Mouse (Mus musculus) midbrain, embryonic 11.5 days (tissue): ENCODE measurements around the gene Srm. TPM values are rescaled to one million over a fixed set of nuclear protein-coding genes. Genes with fewer than 3 reads are reported as not detected.

Source experiments
- ATAC-seq: fragments of 200-750 bp; cut with Nextera tagmentation; 2 replicates; pipeline ENCODE4 v1.8.0; 2017; ENCODE audit warnings: moderate TSS enrichment, moderate library complexity; ENCODE audit not compliant: low FRiP score
- DNase-seq: peaks from one replicate; pipeline ENCODE4 v3.0.0; 2015; ENCODE audit warnings: low spot score; ENCODE audit errors: missing footprints
- H3K27ac ChIP-seq: fragments of 300-500 bp; sonication (generic); 2 replicates; pipeline ENCODE4 v1.5.1; 2014; ENCODE audit warnings: low read depth, low read length
- H3K27me3 ChIP-seq: fragments of 300-500 bp; sonication (generic); 2 replicates; pipeline ENCODE4 v1.6.1; 2014; ENCODE audit warnings: mild to moderate bottlenecking, low read length, moderate library complexity, mixed read lengths; ENCODE audit not compliant: control insufficient read depth, insufficient read depth
- H3K36me3 ChIP-seq: fragments of 300-500 bp; sonication (generic); 2 replicates; pipeline ENCODE4 v1.6.1; 2014; ENCODE audit warnings: mild to moderate bottlenecking, low read length, moderate library complexity, mixed read lengths; ENCODE audit not compliant: control insufficient read depth, insufficient read depth
- H3K4me1 ChIP-seq: fragments of 300-500 bp; sonication (generic); 2 replicates; pipeline ENCODE4 v1.6.1; 2014; ENCODE audit warnings: low read length; ENCODE audit not compliant: control insufficient read depth, insufficient read depth
- H3K4me2 ChIP-seq: fragments of 300-500 bp; sonication (generic); 2 replicates; pipeline ENCODE4 v1.6.1; 2014; ENCODE audit warnings: mild to moderate bottlenecking, moderate library complexity
- H3K4me3 ChIP-seq: fragments of 300-500 bp; sonication (generic); 2 replicates; pipeline ENCODE4 v1.5.1; 2014; ENCODE audit warnings: low read depth, low read length
- H3K9ac ChIP-seq: fragments of 300-500 bp; sonication (generic); 2 replicates; pipeline ENCODE4 v1.6.1; 2014; ENCODE audit warnings: low read length
- H3K9me3 ChIP-seq: fragments of 300-500 bp; sonication (generic); 2 replicates; pipeline ENCODE4 v1.6.1; 2016; ENCODE audit warnings: low read length; ENCODE audit not compliant: control insufficient read depth
- WGBS: fragments of 180-500 bp; shearing (Covaris S2); extraction: QIAGEN DNeasy Blood & Tissue Kit; methylation state at CpG from one replicate; pipeline ENCODE4 v1.1.7; 2014; 5-methylcytosine and 5-hydroxymethylcytosine counted together
- polyA plus RNA-seq: library from polyadenylated mRNA; unstranded; fragments of >200 nt; fragmentation: Nextera tagmentation; extraction: Ambion mirVana; gene quantifications from 2 replicates; pipeline ENCODE4 v1.2.1, GENCODE M21; 2014

Srm gene
- polyA plus RNA-seq, 1 experiment from 2014 or later, result 163 TPM

DNA sequence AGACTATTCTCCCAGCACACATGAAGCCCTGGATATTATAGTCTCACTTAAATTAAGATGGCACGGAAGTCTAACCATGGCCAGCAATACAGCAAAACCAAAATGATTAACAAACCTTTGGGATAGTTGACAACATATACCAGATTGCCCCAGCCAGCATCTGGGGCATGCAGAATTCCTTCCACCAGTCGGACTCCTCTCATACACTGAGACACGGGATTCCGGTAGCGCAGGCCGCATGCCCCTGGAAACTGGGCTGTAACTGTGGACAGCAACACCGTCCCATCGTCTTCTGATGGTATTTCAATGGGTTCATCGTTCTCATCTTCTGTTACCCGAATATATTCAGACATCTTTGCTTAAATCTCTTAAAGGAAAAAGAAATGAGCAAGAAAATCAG lies 33.7 kb downstream of the Srm start:
- no peak for ATAC-seq
- Histone ChIP-seq H3K36me3 (peaks cover 30% of the 10 kb centered on the region), H3K4me2 (peak overlapping the region; percentile 63), H3K4me3 (no peak overlapping the region), H3K9me3 (no peaks in the 10 kb centered on the region), H3K4me1 (0 out of 2 replicates have a peak, but pooled peaks cover 5% of the 10 kb centered on the region), H3K9ac (no peak overlapping the region), H3K27me3 (no peaks in the 10 kb centered on the region), H3K27ac (no peak overlapping the region)
- WGBS, result 88% methylated on average over 10 of the region's 10 CpGs
- no peak for DNase-seq

DNA sequence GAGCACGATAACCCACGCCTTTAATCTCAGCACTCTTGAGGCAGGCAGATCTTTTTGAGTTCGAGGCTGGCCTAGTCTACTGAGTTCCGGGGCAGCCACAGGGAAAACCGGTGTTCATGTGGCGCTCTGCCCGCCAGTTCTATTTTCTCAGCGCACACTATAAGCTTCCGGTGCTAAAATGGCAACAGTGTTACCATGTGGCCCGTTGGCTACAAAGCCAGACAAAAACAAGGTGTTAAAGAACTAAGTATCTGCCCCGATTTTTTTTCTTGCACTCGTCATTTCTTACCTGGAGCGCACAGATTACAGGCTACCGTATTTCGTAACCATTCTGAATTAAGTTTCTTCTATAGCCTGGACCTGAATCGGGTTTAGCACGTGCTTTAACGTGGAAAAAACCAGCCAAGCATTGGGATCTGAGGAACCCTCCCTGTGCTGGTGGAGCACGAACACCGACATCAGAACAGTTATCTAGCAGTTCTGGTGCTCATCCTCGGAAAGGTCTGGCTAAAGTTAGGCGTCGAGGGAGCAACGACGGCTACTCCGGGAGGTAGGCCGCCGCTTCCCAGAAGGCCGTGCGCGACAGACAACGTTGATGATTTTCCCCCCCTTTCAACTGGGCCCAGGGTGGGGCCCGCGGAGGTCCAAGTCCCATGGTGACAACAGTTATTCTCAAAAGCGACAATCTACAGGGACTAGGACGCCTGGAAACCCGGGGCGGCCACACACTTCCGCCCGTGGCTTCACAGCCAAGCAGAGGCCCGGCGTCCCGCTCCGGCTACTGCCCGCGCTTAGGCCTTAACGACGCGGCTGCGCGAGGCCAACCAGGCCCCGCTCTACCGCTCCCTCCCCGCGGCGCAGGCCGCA lies 34.7 kb downstream of the Srm start:
- Histone ChIP-seq H3K27me3 (no peaks in the 10 kb centered on the region), H3K4me2 (peak overlapping the region; percentile 63), H3K4me3 (peak overlapping the region; percentile 99), H3K9ac (peak overlapping the region; percentile 100), H3K27ac (peak overlapping the region; percentile 85), H3K9me3 (no peaks in the 10 kb centered on the region), H3K36me3 (peaks cover 25% of the 10 kb centered on the region), H3K4me1 (0 out of 2 replicates have a peak, but pooled peaks cover 5% of the 10 kb centered on the region)
- 1% methylated on average over 57 of the region's 57 CpGs for WGBS
- ATAC-seq (no peak; the same call in none of the 2 replicates), DNase-seq (no peak)

DNA sequence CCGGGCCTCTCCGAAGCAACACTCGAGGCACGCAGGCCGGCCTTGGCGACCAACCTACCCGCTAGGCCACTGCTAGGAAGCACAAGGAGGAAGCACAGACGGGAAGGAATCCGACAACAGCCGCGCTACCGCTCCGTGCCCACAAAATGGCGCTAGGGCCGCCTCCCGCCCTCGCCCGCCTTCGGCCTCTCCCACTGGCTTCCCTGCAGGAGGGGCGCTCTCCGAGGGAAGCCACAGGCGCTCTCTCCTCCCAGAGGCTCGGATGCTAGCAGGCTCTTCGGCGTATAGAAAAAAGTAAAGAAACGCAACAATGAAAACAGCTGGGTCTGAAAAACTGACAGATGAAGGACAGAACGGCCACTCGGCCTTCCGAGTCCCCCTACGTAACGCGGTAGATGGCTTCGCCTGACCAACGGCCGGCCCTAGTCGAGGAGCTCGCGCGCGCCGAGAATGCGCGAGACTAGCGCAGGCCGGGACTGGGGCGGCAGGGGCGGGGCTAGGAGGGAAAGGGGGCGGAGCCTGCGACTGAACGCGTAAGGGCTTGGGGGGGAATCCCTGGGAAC lies 35.4 kb downstream of the Srm start, which contains the start of gene Tardbp:
Gene Tardbp (minus strand): TSS at position 397 of the 563 bp plus-strand sequence.
- H3K9ac ChIP-seq, result peak within 1 kb of the TSS; percentile 100
- peak within 1 kb of the TSS; percentile 85 for H3K27ac ChIP-seq
- no peaks in the 10 kb centered on the region for H3K9me3 ChIP-seq
- no peaks in the 10 kb centered on the region for H3K27me3 ChIP-seq
- peak; percentile 96 for ATAC-seq
- peak within 1 kb of the TSS; percentile 99 for H3K4me3 ChIP-seq
- H3K4me2 ChIP-seq, result peak within 1 kb of the TSS; percentile 63
- H3K4me1 ChIP-seq, result 0 out of 2 replicates have a peak, but pooled peaks cover 5% of the 10 kb centered on the region
- under 1% methylated on average over 51 of the region's 51 CpGs for WGBS
- peaks cover 21% of the 10 kb centered on the region for H3K36me3 ChIP-seq
- DNase-seq, result peak; percentile 100

DNA sequence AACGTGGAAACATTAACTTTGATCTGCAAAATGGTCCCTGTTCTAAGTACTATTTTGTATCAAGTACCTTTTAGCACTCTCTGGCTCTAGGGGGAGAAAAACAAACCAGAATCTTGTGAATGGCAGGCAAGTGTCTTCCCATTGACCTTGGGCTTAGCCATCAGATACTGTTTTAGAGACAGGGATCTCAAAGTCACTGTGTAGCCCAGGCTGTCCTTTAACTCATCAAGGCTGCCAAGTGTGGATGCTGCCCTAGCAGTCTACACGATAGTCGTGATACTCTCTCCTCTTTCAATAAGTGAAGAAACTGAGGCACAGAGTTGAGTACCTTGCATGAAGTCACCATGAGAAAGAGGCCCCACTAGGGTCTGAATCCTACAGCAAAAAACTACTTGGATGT lies 35.9 kb downstream of the Srm start:
- WGBS, result 61% methylated on average over 3 of the region's 3 CpGs
- peak overlapping the region; percentile 63 for H3K4me2 ChIP-seq

DNA sequence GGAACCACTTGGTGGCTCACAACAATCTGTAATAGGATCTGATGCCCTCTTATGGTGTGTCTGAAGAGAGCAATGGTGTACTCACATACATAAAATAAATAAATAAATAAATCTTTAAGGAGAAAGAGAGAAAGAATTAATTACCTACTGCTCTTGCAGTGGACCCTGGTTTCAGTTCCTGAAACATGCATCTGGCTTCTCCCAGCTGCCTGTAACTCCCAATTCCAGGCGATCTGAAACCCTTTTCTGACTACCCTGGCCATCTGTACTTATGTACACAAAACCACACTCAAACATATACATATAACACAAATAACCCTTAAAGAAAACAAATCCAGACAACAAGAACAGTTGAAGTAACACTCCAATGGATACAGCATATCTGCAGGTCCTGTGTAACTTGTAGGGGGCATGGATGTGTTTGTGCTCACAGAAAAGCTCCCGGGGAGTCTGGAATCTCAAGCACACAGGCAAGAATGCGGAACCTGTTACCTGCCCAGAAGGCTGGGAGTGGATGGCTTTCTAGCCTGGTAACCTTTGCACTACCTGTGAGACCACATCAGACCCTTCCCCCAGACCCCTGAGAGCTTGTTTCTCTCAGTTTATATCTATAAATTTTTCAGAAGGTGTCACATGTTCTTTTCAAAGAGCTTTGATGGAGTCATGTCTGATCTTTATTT lies 40.9 kb downstream of the Srm start:
- no peak overlapping the region for H3K4me2 ChIP-seq
- H3K9me3 ChIP-seq, result no peaks in the 10 kb centered on the region
- H3K27me3 ChIP-seq, result no peaks in the 10 kb centered on the region
- ATAC-seq (no peak), DNase-seq (no peak)
- 81% methylated on average over 3 of the region's 3 CpGs for WGBS
- no peak overlapping the region for H3K4me3 ChIP-seq
- H3K36me3 ChIP-seq, result no peaks in the 10 kb centered on the region
- no peak overlapping the region for H3K9ac ChIP-seq
- H3K27ac ChIP-seq, result no peak overlapping the region
- H3K4me1 ChIP-seq, result no peaks in the 10 kb centered on the region

More for the DNA sequence above, 35.9 kb downstream of the Srm start:
- no peak for DNase-seq
- Histone ChIP-seq H3K27me3 (no peaks in the 10 kb centered on the region), H3K4me1 (0 out of 2 replicates have a peak, but pooled peaks cover 5% of the 10 kb centered on the region), H3K27ac (no peak overlapping the region), H3K36me3 (peaks cover 16% of the 10 kb centered on the region; the same call in 1 of the 2 replicates), H3K9ac (peak overlapping the region; percentile 100; the same call in 1 of the 2 replicates), H3K9me3 (no peaks in the 10 kb centered on the region), H3K4me3 (peak overlapping the region; percentile 99)
- ATAC-seq, result peak; percentile 54

DNA sequence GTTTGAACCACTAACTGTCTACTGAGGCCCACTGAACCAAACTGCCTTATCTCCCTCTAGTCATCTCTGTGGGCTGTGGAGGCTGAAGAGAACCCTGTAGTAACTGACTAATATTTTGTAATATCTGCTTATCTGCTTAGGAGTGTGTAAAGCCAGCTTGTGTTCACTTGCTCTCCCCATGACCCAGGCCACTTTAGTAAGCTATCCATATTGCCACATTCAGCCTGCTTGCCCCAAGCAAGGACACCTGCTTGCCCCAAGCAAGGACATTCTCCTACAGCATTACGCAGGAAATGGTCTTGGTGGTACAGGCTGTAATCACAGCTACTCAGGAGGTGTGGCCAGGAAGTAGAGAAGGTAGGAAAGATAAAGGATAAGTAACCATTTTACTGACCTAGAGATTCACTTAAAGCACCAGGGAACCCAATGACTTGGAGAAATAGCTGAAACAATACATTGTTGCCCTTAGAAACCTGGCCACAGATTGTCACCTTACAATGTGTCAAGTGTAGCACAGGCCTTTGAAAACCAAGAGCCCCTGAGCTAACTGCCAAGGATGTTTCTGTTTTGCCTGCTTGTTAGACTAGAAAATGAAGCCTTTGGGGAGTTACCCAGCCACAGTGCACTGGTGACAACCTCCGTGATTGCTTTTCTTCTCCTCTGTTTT lies 42.2 kb downstream of the Srm start:
- Histone ChIP-seq H3K4me3 (no peak overlapping the region), H3K4me1 (no peaks in the 10 kb centered on the region), H3K36me3 (no peaks in the 10 kb centered on the region), H3K9me3 (no peaks in the 10 kb centered on the region), H3K9ac (no peak overlapping the region), H3K27ac (no peak overlapping the region), H3K4me2 (no peak overlapping the region), H3K27me3 (no peaks in the 10 kb centered on the region)
- DNase-seq, result no peak
- ATAC-seq, result no peak
- 83% methylated on average over 2 of the region's 2 CpGs for WGBS

DNA sequence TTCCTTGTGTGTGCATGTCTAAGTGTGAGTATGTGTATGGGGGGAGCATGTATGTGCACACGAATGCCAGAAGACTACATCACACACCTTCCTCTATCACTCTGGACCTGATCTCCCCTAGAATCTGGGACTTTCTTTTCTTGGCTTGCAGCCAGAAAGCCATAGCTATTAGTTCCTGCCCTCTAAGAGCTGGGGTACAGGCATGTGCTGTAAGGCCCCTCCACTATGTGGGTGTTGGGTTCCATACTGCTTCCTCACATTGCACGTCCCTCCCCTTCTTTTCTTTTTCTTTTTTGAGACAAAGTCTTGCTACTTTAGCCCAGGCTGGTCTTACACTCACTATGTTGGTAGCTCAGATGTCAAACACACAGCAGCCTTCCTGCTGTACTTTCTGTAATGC lies 44.0 kb downstream of the Srm start:
- H3K4me3 ChIP-seq, result no peak overlapping the region
- H3K36me3 ChIP-seq, result no peaks in the 10 kb centered on the region
- no peak overlapping the region for H3K4me2 ChIP-seq
- no peaks in the 10 kb centered on the region for H3K4me1 ChIP-seq
- no peak for DNase-seq
- H3K27ac ChIP-seq, result no peak overlapping the region
- no peaks in the 10 kb centered on the region for H3K27me3 ChIP-seq
- H3K9me3 ChIP-seq, result no peaks in the 10 kb centered on the region
- no peak for ATAC-seq
- 84% methylated on average over 2 of the region's 2 CpGs for WGBS
- no peak overlapping the region for H3K9ac ChIP-seq

DNA sequence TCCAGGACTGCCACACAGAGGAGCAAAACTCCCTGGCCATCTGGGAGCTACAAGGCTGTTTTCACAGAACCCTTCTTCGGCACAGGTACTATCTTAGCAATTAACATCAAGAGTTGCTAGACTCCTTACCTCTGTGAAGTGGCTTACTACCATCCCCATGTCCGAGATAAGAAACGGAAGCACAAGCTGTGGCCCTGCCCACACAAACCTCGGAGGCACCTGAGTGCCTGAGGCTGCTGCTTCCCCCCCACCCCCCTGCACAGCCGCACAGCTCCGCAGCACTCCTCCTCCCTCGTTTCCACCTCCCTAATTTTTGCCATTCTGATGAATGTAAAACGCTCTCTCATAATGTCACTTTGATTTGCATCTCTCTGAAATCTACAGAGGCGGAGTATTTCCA lies 47.0 kb downstream of the Srm start:
- Histone ChIP-seq H3K4me1 (no peaks in the 10 kb centered on the region), H3K27ac (no peak overlapping the region), H3K9me3 (no peaks in the 10 kb centered on the region), H3K9ac (no peak overlapping the region), H3K4me2 (no peak overlapping the region), H3K4me3 (no peak overlapping the region), H3K27me3 (no peaks in the 10 kb centered on the region), H3K36me3 (no peaks in the 10 kb centered on the region)
- WGBS, result 66% methylated on average over 9 of the region's 9 CpGs
- DNase-seq, result no peak
- ATAC-seq, result no peak
